ENCODE assay signal across 11 mouse cellular contexts in the genomic region with DNA sequence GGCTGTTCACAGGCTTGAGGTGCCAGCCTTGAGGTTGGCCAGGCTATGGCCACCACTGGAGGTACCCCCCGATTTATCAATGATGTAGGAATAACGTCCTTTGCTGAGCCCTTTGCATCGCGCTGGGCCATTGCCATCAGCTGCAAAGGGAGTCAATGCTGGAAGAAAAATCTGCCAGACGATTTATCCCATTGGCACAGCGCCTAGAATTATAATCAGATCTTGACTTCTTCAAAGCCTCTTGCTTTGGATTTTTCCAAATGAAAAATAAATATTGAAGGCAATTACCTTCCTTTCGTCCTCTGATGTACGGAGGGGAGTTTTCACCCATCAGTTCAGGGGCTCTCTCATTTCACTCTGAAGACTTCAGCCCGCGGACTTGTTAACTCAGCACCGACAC.
A peak's percentile ranks its signal among the peaks of the same experiment; 100 is the strongest.
DNase-seq lines count a peak whose midpoint lies in the region; ATAC-seq and TF ChIP-seq lines count a peak whose summit lies in the region.
"Had no signal": no experiment of that assay in that cellular context is flagged by ENCODE, and none has a peak within 500 bp of the region (broad histone marks: within the 10 kb centered on the region; RNA-seq: fewer than 3 reads in every experiment).

No protein-coding gene starts in this region.

- ATAC-seq in intestine, embryonic 14.5 days (replicated peaks; ENCODE audit: low FRiP score, low TSS enrichment, low read depth): no peak
- ATAC-seq in intestine, embryonic 16.5 days: no peak; the same call in 1 of the 2 replicates
- no peak; the same call in 1 of the 2 replicates for ATAC-seq in lung, postnatal 0 days
- no peak for ATAC-seq in stomach, embryonic 15.5 days (ENCODE audit: insufficient read depth, low FRiP score, low read depth)
- ATAC-seq in CD4-positive, CD25-positive, alpha-beta regulatory T cell, adult 4 months: no peak

- H3K9me3 ChIP-seq in intestine, embryonic 14.5 days (ENCODE audit: control insufficient read depth, low read length): no peaks in the 10 kb centered on the region
- H3K9me3 ChIP-seq in intestine, embryonic 16.5 days (ENCODE audit: control insufficient read depth, low read length): no peaks in the 10 kb centered on the region
- no peaks in the 10 kb centered on the region for H3K9me3 ChIP-seq in lung, postnatal 0 days (ENCODE audit: low read length)
- H3K9me3 ChIP-seq in stomach, embryonic 15.5 days: no peaks in the 10 kb centered on the region
- H3K9me3 ChIP-seq: hindbrain, embryonic 10.5 days; neural tube, embryonic 12.5 days had no signal

- no peak for TF ChIP-seq EP300 in lung, postnatal 0 days (IDR thresholded peaks at IDR 0.05)

- no peaks in the 10 kb centered on the region for H3K27me3 ChIP-seq in intestine, embryonic 14.5 days (replicated peaks; ENCODE audit: control insufficient read depth, insufficient read depth, low read length)
- peaks cover 3% of the 10 kb centered on the region; the same call in 1 of the 2 replicates for H3K27me3 ChIP-seq in intestine, embryonic 16.5 days (replicated peaks; ENCODE audit: control insufficient read depth, insufficient read depth, low read length)
- H3K27me3 ChIP-seq in lung, postnatal 0 days (replicated peaks; ENCODE audit: insufficient read depth, low read length): no peaks in the 10 kb centered on the region
- H3K27me3 ChIP-seq in stomach, embryonic 15.5 days (replicated peaks): no peaks in the 10 kb centered on the region

- TF ChIP-seq CTCF in lung, postnatal 0 days (IDR thresholded peaks at IDR 0.05): no peak

- H3K27ac ChIP-seq in intestine, embryonic 14.5 days (ENCODE audit: low read depth): no peak overlapping the region
- no peak overlapping the region for H3K27ac ChIP-seq in intestine, embryonic 16.5 days (ENCODE audit: low read length)
- no peak overlapping the region for H3K27ac ChIP-seq in lung, postnatal 0 days (ENCODE audit: low read length)
- H3K27ac ChIP-seq in stomach, embryonic 15.5 days: no peak overlapping the region
- H3K27ac ChIP-seq: hindbrain, embryonic 10.5 days; liver, embryonic 14.5 days; neural tube, embryonic 12.5 days had no signal

- H3K4me1 ChIP-seq in intestine, embryonic 14.5 days (replicated peaks; ENCODE audit: control insufficient read depth, insufficient read depth, low read length): no peaks in the 10 kb centered on the region
- H3K4me1 ChIP-seq in intestine, embryonic 16.5 days (ENCODE audit: control insufficient read depth, insufficient read depth, low read length): no peaks in the 10 kb centered on the region
- no peaks in the 10 kb centered on the region for H3K4me1 ChIP-seq in lung, postnatal 0 days (ENCODE audit: insufficient read depth, low read depth, low read length)
- H3K4me1 ChIP-seq in stomach, embryonic 15.5 days: peaks cover 5% of the 10 kb centered on the region; the same call in 1 of the 2 replicates
- H3K4me1 ChIP-seq: neural tube, embryonic 12.5 days had no signal

- no peak overlapping the region for H3K4me3 ChIP-seq in intestine, embryonic 14.5 days (ENCODE audit: low read depth, low read length)
- no peak overlapping the region for H3K4me3 ChIP-seq in intestine, embryonic 16.5 days (ENCODE audit: low read length)
- no peak overlapping the region for H3K4me3 ChIP-seq in lung, postnatal 0 days (ENCODE audit: low read depth, low read length)
- H3K4me3 ChIP-seq in stomach, embryonic 15.5 days (replicated peaks): no peak overlapping the region
- H3K4me3 ChIP-seq: hindbrain, embryonic 10.5 days; neural tube, embryonic 12.5 days had no signal

- no peaks in the 10 kb centered on the region for H3K36me3 ChIP-seq in intestine, embryonic 14.5 days (ENCODE audit: control insufficient read depth, insufficient read depth, low read length)
- no peaks in the 10 kb centered on the region for H3K36me3 ChIP-seq in intestine, embryonic 16.5 days (ENCODE audit: control insufficient read depth, insufficient read depth, low read length)
- H3K36me3 ChIP-seq in lung, postnatal 0 days (ENCODE audit: insufficient read depth, low read length): no peaks in the 10 kb centered on the region
- no peaks in the 10 kb centered on the region for H3K36me3 ChIP-seq in stomach, embryonic 15.5 days
- H3K36me3 ChIP-seq: hindbrain, embryonic 10.5 days; neural tube, embryonic 12.5 days had no signal

- DNase-seq in adrenal gland, postnatal 14 days: peak; percentile 18
- DNase-seq in adrenal gland, postnatal 4 days (ENCODE audit: low spot score in 2 of 2): no peak
- no peak for DNase-seq in intestine, embryonic 14.5 days (ENCODE audit: low spot score)
- peak; percentile 14 for DNase-seq in lung, postnatal 0 days (ENCODE audit: low spot score)
- DNase-seq in lung, postnatal 36 days: no peak

- 61% methylated on average over 11 of the region's 11 CpGs for WGBS in intestine, embryonic 14.5 days
- 58% methylated on average over 11 of the region's 11 CpGs for WGBS in intestine, embryonic 16.5 days
- 36% methylated on average over 11 of the region's 11 CpGs for whole genome bisulfite sequencing in lung, postnatal 0 days
- WGBS in stomach, embryonic 15.5 days: 51% methylated on average over 11 of the region's 11 CpGs

- peak overlapping the region; percentile 25 for H3K4me2 ChIP-seq in intestine, embryonic 14.5 days (ENCODE audit: low read length)
- H3K4me2 ChIP-seq in intestine, embryonic 16.5 days (ENCODE audit: low read depth, low read length): no peak overlapping the region; the same call in 1 of the 2 replicates
- peak overlapping the region; percentile 47 for H3K4me2 ChIP-seq in lung, postnatal 0 days (replicated peaks; ENCODE audit: low read depth, low read length)
- peak overlapping the region; percentile 37 for H3K4me2 ChIP-seq in stomach, embryonic 15.5 days
- H3K4me2 ChIP-seq: neural tube, embryonic 12.5 days had no signal

- no peak overlapping the region for H3K9ac ChIP-seq in intestine, embryonic 14.5 days (ENCODE audit: low read length)
- H3K9ac ChIP-seq in intestine, embryonic 16.5 days (ENCODE audit: low read depth, low read length): no peak overlapping the region
- no peak overlapping the region for H3K9ac ChIP-seq in lung, postnatal 0 days (replicated peaks; ENCODE audit: low read depth)
- H3K9ac ChIP-seq in stomach, embryonic 15.5 days: no peak overlapping the region
- H3K9ac ChIP-seq: liver, embryonic 14.5 days; neural tube, embryonic 12.5 days had no signal

Comparison
In these comparisons a context has a peak if more than half of its experiments do, and no peak if none do; other contexts are left out.
1. DNase-seq: peak in adrenal gland, postnatal 14 days (single experiment) and lung, postnatal 0 days (single experiment); none in adrenal gland, postnatal 4 days (0 of 2), intestine, embryonic 14.5 days (single experiment) and lung, postnatal 36 days (single experiment).